Mouse (Mus musculus) lung, postnatal 0 days (tissue): ENCODE data around the gene Foxk2.
A peak's percentile ranks its signal among the peaks of the same experiment; 100 is the strongest.

Experiments used
- CTCF ChIP-seq: IDR thresholded peaks from 2 replicates; pipeline ENCODE4 v1.5.1; 2016; ENCODE audit warnings: antibody characterized with exemption, mild to moderate bottlenecking
- EP300 ChIP-seq: IDR thresholded peaks from 2 replicates; pipeline ENCODE4 v1.6.1; 2016; ENCODE audit warnings: antibody characterized with exemption, mild to moderate bottlenecking, control low read depth

GRCm38 (mm10) chr11:121236564-121237344 is 23.0 kb upstream of the Foxk2 start, which contains the start of gene Narf:
- TF ChIP-seq CTCF (peak; percentile 83), EP300 (no peak)
